Mouse (Mus musculus): ENCODE results near the gene Tmem184c.

- TF ChIP-seq HCFC1 (IDR thresholded peaks at IDR 0.05; ENCODE audit: borderline replicate concordance, insufficient read depth, low read length) (no peak), MAFK (IDR thresholded peaks at IDR 0.05; ENCODE audit: insufficient read depth, low read depth, low read length) (no peak), ZC3H11A (IDR thresholded peaks at IDR 0.05; ENCODE audit: borderline replicate concordance, low read depth, low read length) (no peak), ZNF384 (IDR thresholded peaks at IDR 0.05; ENCODE audit: low read depth, low read length) (no peak)
These were observed 49.1 kb downstream of the Tmem184c start for GRCm38 (mm10) chr8:77561441-77561840.

Measured in ES-E14 (cell line).